Mouse (Mus musculus): Measurements from ENCODE around the gene Kcnk4.

DNA sequence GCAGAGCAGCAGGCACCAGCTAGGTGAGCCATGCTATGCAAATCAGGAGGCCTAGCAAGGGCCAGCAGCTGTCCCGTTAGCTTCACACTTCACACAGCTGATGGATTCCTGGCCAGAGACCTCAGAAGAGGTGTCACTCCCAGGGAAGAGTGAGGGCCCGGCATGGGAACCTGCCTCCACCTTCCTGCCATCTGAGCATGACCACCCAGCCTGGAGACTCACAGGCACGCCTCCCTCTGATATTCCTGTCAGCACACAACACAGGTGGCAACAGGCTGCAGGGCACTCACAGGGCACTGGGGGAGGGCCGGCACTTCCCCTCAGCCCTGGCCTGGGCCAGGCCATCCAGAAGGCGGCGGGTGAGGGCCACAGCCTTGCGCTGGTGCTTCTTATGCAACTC lies 21.1 kb upstream of the Kcnk4 start:
- TF ChIP-seq CTCF (IDR thresholded peaks at IDR 0.05; ENCODE audit: borderline replicate concordance, insufficient read depth, low read length) (no peak), POLR2A (IDR thresholded peaks at IDR 0.05; ENCODE audit: low read depth, low read length) (no peak)

Data from embryonic fibroblast, embryonic 13.5 days (primary cell).